Comparison of ENCODE assay signal across 23 mouse cellular contexts in the genomic region with DNA sequence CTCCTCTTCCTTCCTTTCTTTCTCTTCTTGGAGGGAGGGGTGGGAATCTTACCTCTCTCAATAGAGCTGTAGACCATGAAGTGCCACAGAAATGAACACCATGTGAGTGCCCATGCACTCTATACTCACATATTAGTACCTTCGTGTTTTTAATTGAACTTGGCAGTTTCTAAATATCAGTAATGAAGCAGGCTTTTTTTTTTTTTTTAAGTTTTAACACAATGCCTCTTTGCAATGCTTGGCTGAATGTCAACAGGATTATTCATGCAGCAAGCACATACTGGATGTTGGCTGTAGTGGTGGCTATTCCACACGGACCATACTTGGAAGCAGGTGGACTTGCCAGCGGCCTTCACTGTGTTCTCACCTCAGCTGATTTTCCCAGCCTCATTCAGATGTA. TPM values are rescaled to one million over a fixed set of nuclear protein-coding genes. Genes with fewer than 3 reads are reported as not detected.
DNase-seq lines count a peak whose midpoint lies in the region; ATAC-seq and TF ChIP-seq lines count a peak whose summit lies in the region.
"Had no signal": no experiment of that assay in that cellular context is flagged by ENCODE, and none has a peak within 500 bp of the region (broad histone marks: within the 10 kb centered on the region; RNA-seq: fewer than 3 reads in every experiment).

No protein-coding gene starts in this region.

- peaks cover 75% of the 10 kb centered on the region for H3K4me1 ChIP-seq in forebrain, embryonic 13.5 days
- peaks cover 59% of the 10 kb centered on the region for H3K4me1 ChIP-seq in forebrain, embryonic 10.5 days
- peaks cover 18% of the 10 kb centered on the region for H3K4me1 ChIP-seq in hindbrain, postnatal 0 days (ENCODE audit: insufficient read depth, low read length)
- no peaks in the 10 kb centered on the region for H3K4me1 ChIP-seq in hindbrain, embryonic 11.5 days (replicated peaks; ENCODE audit: control insufficient read depth, insufficient read depth, low read length)
- peaks cover 12% of the 10 kb centered on the region; the same call in 1 of the 2 replicates for H3K4me1 ChIP-seq in liver, embryonic 12.5 days

- no peak overlapping the region for H3K9ac ChIP-seq in forebrain, embryonic 13.5 days
- no peak overlapping the region for H3K9ac ChIP-seq in hindbrain, postnatal 0 days (replicated peaks; ENCODE audit: low read length)
- H3K9ac ChIP-seq in hindbrain, embryonic 11.5 days (ENCODE audit: low read depth, low read length), result no peak overlapping the region
- H3K9ac ChIP-seq in liver, embryonic 12.5 days, result no peak overlapping the region
- H3K9ac ChIP-seq: heart, embryonic 12.5 days; liver, embryonic 14.5 days; lung, embryonic 14.5 days; midbrain, embryonic 12.5 days; neural tube, embryonic 13.5 days; stomach, embryonic 15.5 days had no signal

- no peak for ATAC-seq in forebrain, embryonic 13.5 days
- ATAC-seq in hindbrain, postnatal 0 days, result no peak
- ATAC-seq in hindbrain, embryonic 11.5 days (ENCODE audit: low FRiP score), result no peak
- no peak for ATAC-seq in liver, embryonic 12.5 days
- ATAC-seq: activated CD4-positive, CD25-positive, alpha-beta regulatory T cell, adult 4 months had no signal

- 26% methylated on average over 3 of the region's 3 CpGs for WGBS in forebrain, embryonic 13.5 days
- WGBS in forebrain, embryonic 10.5 days, result 68% methylated on average over 3 of the region's 3 CpGs
- WGBS in hindbrain, postnatal 0 days, result 38% methylated on average over 3 of the region's 3 CpGs
- 87% methylated on average over 3 of the region's 3 CpGs for WGBS in hindbrain, embryonic 11.5 days
- WGBS in liver, embryonic 12.5 days (ENCODE audit: insufficient replicate concordance), result 61% methylated on average over 3 of the region's 3 CpGs

- no peaks in the 10 kb centered on the region for H3K27me3 ChIP-seq in forebrain, embryonic 13.5 days
- H3K27me3 ChIP-seq in forebrain, embryonic 10.5 days (ENCODE audit: poor library complexity, severe bottlenecking), result 0 out of 2 replicates have a peak, but pooled peaks cover 4% of the 10 kb centered on the region
- H3K27me3 ChIP-seq in hindbrain, postnatal 0 days (ENCODE audit: insufficient read depth, low read length), result no peaks in the 10 kb centered on the region
- H3K27me3 ChIP-seq in hindbrain, embryonic 11.5 days (ENCODE audit: control insufficient read depth, insufficient read depth, low read length), result no peaks in the 10 kb centered on the region
- H3K27me3 ChIP-seq in liver, embryonic 12.5 days (replicated peaks), result peaks cover 17% of the 10 kb centered on the region
- H3K27me3 ChIP-seq: heart, embryonic 12.5 days; midbrain, embryonic 12.5 days; neural tube, embryonic 13.5 days; stomach, embryonic 15.5 days had no signal

- 0 out of 2 replicates have a peak, but pooled peaks cover 3% of the 10 kb centered on the region for H3K36me3 ChIP-seq in forebrain, embryonic 13.5 days (ENCODE audit: poor library complexity, severe bottlenecking)
- H3K36me3 ChIP-seq in forebrain, embryonic 10.5 days (replicated peaks), result peaks cover 21% of the 10 kb centered on the region
- no peaks in the 10 kb centered on the region for H3K36me3 ChIP-seq in hindbrain, postnatal 0 days (ENCODE audit: insufficient read depth, low read length)
- no peaks in the 10 kb centered on the region for H3K36me3 ChIP-seq in hindbrain, embryonic 11.5 days (ENCODE audit: control insufficient read depth, insufficient read depth, low read length)
- no peaks in the 10 kb centered on the region for H3K36me3 ChIP-seq in liver, embryonic 12.5 days
- H3K36me3 ChIP-seq: heart, embryonic 12.5 days; stomach, embryonic 15.5 days had no signal

- H3K27ac ChIP-seq in forebrain, embryonic 13.5 days, result 0 out of 2 replicates have a peak overlapping the region, but pooled peaks have one; percentile 33
- H3K27ac ChIP-seq in forebrain, embryonic 10.5 days, result no peak overlapping the region
- H3K27ac ChIP-seq in hindbrain, postnatal 0 days, result no peak overlapping the region
- H3K27ac ChIP-seq in hindbrain, embryonic 11.5 days (ENCODE audit: low read depth, low read length), result no peak overlapping the region
- no peak overlapping the region for H3K27ac ChIP-seq in liver, embryonic 12.5 days
- H3K27ac ChIP-seq: hindbrain, embryonic 10.5 days; liver, embryonic 14.5 days; midbrain, embryonic 12.5 days; neural tube, embryonic 13.5 days; stomach, embryonic 15.5 days had no signal

- H3K4me3 ChIP-seq in forebrain, embryonic 13.5 days, result no peak overlapping the region
- no peak overlapping the region for H3K4me3 ChIP-seq in forebrain, embryonic 10.5 days
- H3K4me3 ChIP-seq in hindbrain, postnatal 0 days (ENCODE audit: low read length), result no peak overlapping the region
- H3K4me3 ChIP-seq in hindbrain, embryonic 11.5 days (ENCODE audit: low read depth, low read length), result no peak overlapping the region
- H3K4me3 ChIP-seq in liver, embryonic 12.5 days, result no peak overlapping the region
- H3K4me3 ChIP-seq: heart, embryonic 12.5 days; hindbrain, embryonic 10.5 days; midbrain, embryonic 12.5 days; myocyte; neural tube, embryonic 13.5 days; stomach, embryonic 15.5 days had no signal

- H3K4me2 ChIP-seq in forebrain, embryonic 13.5 days, result peak overlapping the region; percentile 70
- no peak overlapping the region for H3K4me2 ChIP-seq in hindbrain, postnatal 0 days (ENCODE audit: low read depth, low read length)
- no peak overlapping the region for H3K4me2 ChIP-seq in hindbrain, embryonic 11.5 days (replicated peaks; ENCODE audit: low read depth, low read length)
- H3K4me2 ChIP-seq in liver, embryonic 12.5 days, result no peak overlapping the region
- H3K4me2 ChIP-seq: heart, embryonic 12.5 days; lung, embryonic 14.5 days; midbrain, embryonic 12.5 days; neural tube, embryonic 13.5 days; stomach, embryonic 15.5 days had no signal

- no peak for DNase-seq in forebrain, embryonic 10.5 days (ENCODE audit: extremely low spot score, low spot score)
- DNase-seq in hindbrain, postnatal 0 days (ENCODE audit: low spot score), result peak; percentile 18
- DNase-seq in hindbrain, embryonic 11.5 days (ENCODE audit: low spot score), result no peak
- peak; percentile 32 for DNase-seq in adipocyte (ENCODE audit: low spot score)
- peak; percentile 57 for DNase-seq in retina, embryonic 14.5 days (ENCODE audit: low spot score)
- DNase-seq: adrenal gland, postnatal 36 days; gastrocnemius, postnatal 36 days; heart, postnatal 10 days; kidney, adult 18-20 months; kidney, postnatal 4 days; lung, embryonic 14.5 days; right cerebral cortex, adult 18-20 months; thymus, postnatal 25 days had no signal

- H3K9me3 ChIP-seq in forebrain, embryonic 13.5 days (replicated peaks), result no peaks in the 10 kb centered on the region; the same call in 1 of the 2 replicates
- H3K9me3 ChIP-seq in forebrain, embryonic 10.5 days, result no peaks in the 10 kb centered on the region
- H3K9me3 ChIP-seq in hindbrain, postnatal 0 days (ENCODE audit: low read length), result no peaks in the 10 kb centered on the region
- H3K9me3 ChIP-seq in hindbrain, embryonic 11.5 days (ENCODE audit: control insufficient read depth, low read length), result no peaks in the 10 kb centered on the region
- H3K9me3 ChIP-seq in liver, embryonic 12.5 days (replicated peaks), result no peaks in the 10 kb centered on the region
- H3K9me3 ChIP-seq: heart, embryonic 12.5 days; hindbrain, embryonic 10.5 days; midbrain, embryonic 12.5 days; neural tube, embryonic 13.5 days; stomach, embryonic 15.5 days had no signal

- TF ChIP-seq CTCF in hindbrain, postnatal 0 days (IDR thresholded peaks at IDR 0.05; ENCODE audit: low read depth), result no peak

RNA-seq across cellular contexts. Expression of a gene that starts 4.1 kb away (rescaled TPM):
- 48.1 and 56.1 TPM in 2 replicates for polyA plus RNA-seq in forebrain, embryonic 13.5 days (2015; fragmentation: Nextera tagmentation; extraction: Ambion mirVana)
- 24.6 and 27.3 TPM in 2 replicates for polyA plus RNA-seq in forebrain, embryonic 10.5 days (2016; fragmentation: Nextera tagmentation; extraction: Ambion mirVana)
- 21.4 and 23.0 TPM in 2 replicates for total RNA-seq in hindbrain, postnatal 0 days (2014; rRNA removed)
- 22.1 and 22.6 TPM in 2 replicates for polyA plus RNA-seq in hindbrain, postnatal 0 days (2015; fragmentation: Nextera tagmentation; extraction: Ambion mirVana)
- polyA plus RNA-seq in hindbrain, embryonic 11.5 days (2014; fragmentation: Nextera tagmentation; extraction: Ambion mirVana), result 21.1 and 30.9 TPM in 2 replicates
- polyA plus RNA-seq in liver, embryonic 12.5 days (2016; fragmentation: Nextera tagmentation; extraction: Ambion mirVana), result 1.5 TPM in 2 replicates

Comparison
In these comparisons a context has a peak if more than half of its experiments do, and no peak if none do; other contexts are left out.
1. DNase-seq: peak in hindbrain, postnatal 0 days (single experiment), adipocyte (single experiment) and retina, embryonic 14.5 days (single experiment); none in forebrain, embryonic 10.5 days (single experiment) and hindbrain, embryonic 11.5 days (single experiment).